Mouse (Mus musculus) liver, embryonic 14.5 days (tissue): ENCODE measurements around the gene Bace2. TPM values are rescaled to one million over a fixed set of nuclear protein-coding genes. Genes with fewer than 3 reads are reported as not detected.

Experiments used
- ATAC-seq: fragments of 200-750 bp; cut with Nextera tagmentation; 2 replicates; pipeline ENCODE4 v1.8.0; 2017; ENCODE audit warnings: moderate number of reproducible peaks, mild to moderate bottlenecking, moderate library complexity; ENCODE audit not compliant: insufficient read depth
- DNase-seq, 3 experiments: peaks; one replicate each; pipeline ENCODE4 v3.0.0-alpha.2; 2012 to 2013; ENCODE audit warnings: low read depth in 3 of 3, low spot score in 3 of 3
- H3K27ac ChIP-seq: fragments of 300-500 bp; sonication (generic); 2 replicates; pipeline ENCODE4 v1.5.1; 2014; ENCODE audit warnings: moderate library complexity, mild to moderate bottlenecking, control low read depth, inconsistent platforms
- H3K27me3 ChIP-seq: fragments of 300-500 bp; sonication (generic); 2 replicates; pipeline ENCODE4 v1.6.1; 2014; ENCODE audit warnings: mild to moderate bottlenecking, low read length, moderate library complexity; ENCODE audit not compliant: control insufficient read depth, insufficient read depth
- H3K36me3 ChIP-seq: fragments of 300-500 bp; sonication (generic); replicated peaks from 2 replicates; pipeline ENCODE4 v1.6.1; 2014; ENCODE audit warnings: low read depth; ENCODE audit not compliant: control insufficient read depth, insufficient read depth
- H3K4me1 ChIP-seq, 2 experiments: fragments of 200-500 bp in 1 of 2; fragments of 300-500 bp in 1 of 2; sonication (generic) in 1 of 2; replicated peaks; 2 replicates each; pipeline ENCODE4 v1.6.1; 2012 to 2014; ENCODE audit warnings: antibody characterized with exemption in 1 of 2, inconsistent platforms in 1 of 2, low read length in 1 of 2; ENCODE audit not compliant: control insufficient read depth in 2 of 2, insufficient read depth in 2 of 2
- H3K4me2 ChIP-seq: fragments of 300-500 bp; sonication (generic); 2 replicates; pipeline ENCODE4 v1.6.1; 2014; ENCODE audit warnings: low read depth, mild to moderate bottlenecking, control low read depth, moderate library complexity
- H3K4me3 ChIP-seq, 2 experiments: fragments of 200-500 bp in 1 of 2; fragments of 300-500 bp in 1 of 2; sonication (generic) in 1 of 2; 2 replicates each; pipeline ENCODE4 v1.5.1; 2012 to 2014; ENCODE audit warnings: low read depth in 2 of 2, low read length in 2 of 2, mild to moderate bottlenecking in 2 of 2, control low read depth in 1 of 2, inconsistent platforms in 1 of 2, moderate library complexity in 1 of 2; ENCODE audit not compliant: insufficient read depth in 1 of 2
- H3K9ac ChIP-seq: fragments of 300-500 bp; sonication (generic); replicated peaks from 2 replicates; pipeline ENCODE4 v1.6.1; 2014; ENCODE audit warnings: mild to moderate bottlenecking, control low read depth, moderate library complexity
- H3K9me3 ChIP-seq: fragments of 300-500 bp; sonication (generic); 2 replicates; pipeline ENCODE4 v1.6.1; 2016; ENCODE audit warnings: low read length, mixed read lengths; ENCODE audit not compliant: control insufficient read depth
- CTCF ChIP-seq: IDR thresholded peaks from 2 replicates; pipeline ENCODE4 v1.5.1; 2016; ENCODE audit warnings: antibody characterized with exemption, low read depth, control low read depth
- EP300 ChIP-seq: IDR thresholded peaks from 2 replicates; pipeline ENCODE4 v1.6.1; 2016; ENCODE audit warnings: antibody characterized with exemption, low read depth
- WGBS: fragments of 180-500 bp; shearing (Covaris S2); extraction: QIAGEN DNeasy Blood & Tissue Kit; methylation state at CpG from one replicate; pipeline ENCODE4 v1.1.7; 2014; ENCODE audit not compliant: insufficient replicate concordance; 5-methylcytosine and 5-hydroxymethylcytosine counted together
- polyA plus RNA-seq, 2 experiments: library from polyadenylated mRNA; depleted of rRNA in 1 of 2; stranded (reverse) in 1 of 2; unstranded in 1 of 2; fragments of >200 nt; fragmentation: Nextera tagmentation in 1 of 2; extraction: Ambion mirVana in 1 of 2; gene quantifications; 2 replicates each; pipeline versions ENCODE4 v1.2.1 to v1.2.3; 2012 to 2014

Bace2 gene
- polyA plus RNA-seq, 2 experiments, result 0.57 to 3.4 TPM

DNA sequence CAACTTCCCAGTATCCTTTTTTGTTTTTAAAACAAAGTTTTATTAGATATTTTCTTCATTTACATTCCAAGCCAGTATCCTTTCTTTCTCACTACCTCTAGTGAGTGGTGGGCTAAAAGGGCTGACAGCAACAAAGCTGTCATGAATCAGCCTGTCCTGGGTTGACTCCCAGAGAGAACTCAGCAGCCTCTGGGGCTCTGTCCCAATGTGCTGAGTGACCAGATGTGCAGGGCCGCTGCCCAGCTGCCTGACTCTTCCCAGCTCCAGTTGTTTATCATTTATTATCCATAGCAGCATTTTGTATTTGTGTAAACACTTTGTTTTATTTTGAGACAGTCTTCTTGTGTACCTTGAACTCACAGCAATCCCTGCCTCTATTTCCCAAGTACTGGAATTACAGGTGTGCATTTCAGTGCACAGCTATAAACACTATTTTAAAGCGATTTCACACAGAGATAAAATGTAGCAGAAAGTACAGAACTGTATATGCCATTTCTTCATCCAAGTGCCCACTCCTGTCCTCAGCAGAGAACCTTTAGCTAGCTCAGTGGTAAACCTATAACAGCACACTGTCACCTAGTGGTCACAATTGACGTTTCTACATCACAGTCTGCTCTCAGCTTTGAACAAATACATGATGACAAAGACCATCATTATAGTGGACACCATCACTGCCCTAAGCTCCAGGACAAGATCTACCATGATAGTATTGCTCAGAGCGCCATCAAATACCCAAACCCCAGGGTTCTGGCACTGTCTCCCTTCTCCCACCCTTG is 109.8 kb downstream of the Bace2 start:
- Histone ChIP-seq H3K27me3 (no peaks in the 10 kb centered on the region), H3K4me1 (no peaks in the 10 kb centered on the region), H3K4me2 (no peak overlapping the region), H3K9me3 (no peaks in the 10 kb centered on the region), H3K27ac (no peak overlapping the region), H3K9ac (no peak overlapping the region), H3K36me3 (no peaks in the 10 kb centered on the region), H3K4me3 (no peak overlapping the region)
- 42% methylated on average over 4 of the region's 4 CpGs for WGBS
- DNase-seq (no peak), ATAC-seq (no peak)
- TF ChIP-seq EP300 (no peak), CTCF (peak; percentile 52)

DNA sequence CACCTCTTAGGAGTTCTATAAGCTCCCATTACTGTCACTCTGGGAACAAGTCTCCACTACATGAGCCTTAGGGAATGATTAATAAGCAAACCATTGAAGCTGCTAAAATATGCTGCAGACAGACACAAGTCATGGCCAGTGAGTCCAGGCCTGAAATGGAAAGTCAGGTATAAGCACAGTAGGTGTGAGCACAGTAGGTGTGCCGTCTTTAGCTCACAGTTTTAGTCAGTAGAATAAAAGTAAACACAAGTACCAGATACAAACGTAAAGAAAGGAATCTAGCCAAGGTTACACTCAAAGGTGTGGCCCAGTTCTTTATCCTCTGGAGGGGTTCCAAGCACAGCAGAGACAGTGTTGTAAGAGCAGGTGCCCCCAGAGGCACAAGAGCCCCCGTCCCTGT is 110.9 kb downstream of the Bace2 start:
- 58% methylated on average over 3 of the region's 3 CpGs for WGBS
- no peak overlapping the region for H3K4me3 ChIP-seq
- H3K27me3 ChIP-seq, result no peaks in the 10 kb centered on the region
- no peak overlapping the region for H3K27ac ChIP-seq
- H3K4me2 ChIP-seq, result no peak overlapping the region
- H3K9me3 ChIP-seq, result no peaks in the 10 kb centered on the region
- TF ChIP-seq CTCF (no peak), EP300 (no peak)
- DNase-seq, result no peak
- no peak for ATAC-seq
- H3K4me1 ChIP-seq, result no peaks in the 10 kb centered on the region
- no peak overlapping the region for H3K9ac ChIP-seq
- H3K36me3 ChIP-seq, result no peaks in the 10 kb centered on the region

DNA sequence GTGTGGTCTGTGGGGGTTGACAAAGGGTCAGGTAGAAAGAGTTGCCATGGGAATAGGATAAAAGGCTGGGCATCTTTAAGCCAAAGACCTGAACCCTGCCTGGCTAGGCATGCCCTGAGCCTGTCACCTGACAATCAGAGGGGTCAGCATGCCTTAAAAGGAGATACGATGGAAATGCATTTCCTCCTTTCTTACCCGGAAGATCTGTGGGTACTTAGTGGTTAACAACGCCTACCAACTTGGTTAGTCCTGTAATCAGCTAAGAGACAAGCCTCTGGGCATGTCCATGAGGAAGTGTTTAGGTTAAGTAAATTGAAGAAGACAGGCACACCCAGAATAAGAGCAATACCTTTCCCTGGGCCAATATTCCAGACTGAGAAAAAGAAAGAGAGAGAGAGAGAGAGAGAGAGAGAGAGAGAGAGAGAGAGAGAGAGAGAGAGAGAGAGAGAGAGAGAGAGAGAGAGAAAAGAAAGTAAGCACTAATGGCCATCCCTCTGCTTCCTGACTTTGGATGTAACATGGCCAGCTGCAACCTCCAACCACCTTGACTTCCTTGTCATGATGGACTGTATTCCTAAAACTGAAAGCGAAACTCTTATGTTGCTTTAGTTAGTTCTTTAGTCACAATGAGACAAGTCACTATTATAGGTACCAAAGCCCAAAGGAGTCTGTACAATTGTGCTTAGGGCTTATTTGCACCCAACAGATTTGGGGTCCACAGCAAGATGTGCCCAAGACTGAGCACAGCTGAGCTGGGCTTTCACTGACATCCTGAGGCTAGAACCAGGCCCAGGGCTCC is 111.7 kb downstream of the Bace2 start:
- WGBS, result 20% methylated on average over 4 of the region's 4 CpGs
- ATAC-seq (no peak), DNase-seq (no peak)
- Histone ChIP-seq H3K36me3 (no peaks in the 10 kb centered on the region), H3K9me3 (no peaks in the 10 kb centered on the region), H3K4me2 (no peak overlapping the region), H3K27ac (no peak overlapping the region), H3K9ac (no peak overlapping the region), H3K27me3 (no peaks in the 10 kb centered on the region), H3K4me3 (no peak overlapping the region), H3K4me1 (no peaks in the 10 kb centered on the region)
- TF ChIP-seq EP300, result no peak
- no peak for TF ChIP-seq CTCF

DNA sequence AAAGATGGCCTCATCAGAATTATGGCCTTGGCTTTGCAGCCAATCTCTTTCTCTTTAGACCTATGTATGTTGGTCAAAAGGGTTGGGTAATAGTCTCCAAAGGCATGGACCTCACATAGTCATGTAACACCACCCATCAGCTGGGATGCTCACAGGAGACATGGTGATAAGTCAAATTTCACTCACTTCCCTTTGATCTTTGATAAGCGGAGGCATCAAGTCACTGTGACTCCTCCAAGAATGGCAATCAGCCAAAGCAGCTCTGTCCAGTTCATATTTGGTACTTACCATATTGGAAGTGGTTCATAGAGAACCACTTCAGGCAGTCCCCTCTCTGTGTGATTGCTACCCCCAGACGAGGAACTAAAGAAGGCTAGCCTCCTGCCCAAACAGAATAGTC is 118.1 kb downstream of the Bace2 start:
- WGBS, result 60% methylated on average over 2 of the region's 2 CpGs
- DNase-seq, result no peak

DNA sequence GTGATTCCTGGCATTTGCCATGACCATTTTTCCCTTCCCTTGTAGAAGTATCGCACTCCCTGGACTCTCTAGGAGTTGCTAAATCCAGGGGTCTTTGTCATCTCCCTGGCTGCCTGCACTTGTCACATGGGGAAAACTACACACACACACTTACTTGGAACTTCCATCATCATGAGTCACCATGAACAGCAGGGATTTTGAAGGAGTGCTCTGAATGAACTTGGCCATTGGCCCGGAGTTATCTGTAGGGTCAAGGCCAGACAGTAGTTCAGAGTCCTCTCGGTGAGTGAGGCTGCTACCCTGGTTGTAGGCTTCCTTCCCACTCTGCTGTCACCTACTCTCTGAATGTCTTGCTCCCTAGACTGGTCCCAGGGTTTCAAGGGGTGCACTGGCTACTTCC is 119.0 kb downstream of the Bace2 start:
- Histone ChIP-seq H3K9ac (no peak overlapping the region), H3K9me3 (no peaks in the 10 kb centered on the region), H3K4me3 (no peak overlapping the region), H3K4me2 (no peak overlapping the region), H3K36me3 (no peaks in the 10 kb centered on the region), H3K27ac (no peak overlapping the region), H3K4me1 (peaks cover 0 to 4% of the 10 kb centered on the region in 2 experiments; a peak in 1 of 4 replicates), H3K27me3 (no peaks in the 10 kb centered on the region)
- no peak for DNase-seq
- ATAC-seq, result no peak
- no peak for TF ChIP-seq EP300
- TF ChIP-seq CTCF, result no peak
- 67% methylated on average over 3 of the region's 3 CpGs for WGBS

More for the DNA sequence above, 118.1 kb downstream of the Bace2 start:
- Histone ChIP-seq H3K27ac (no peak overlapping the region), H3K4me2 (no peak overlapping the region), H3K36me3 (no peaks in the 10 kb centered on the region), H3K4me3 (no peak overlapping the region), H3K27me3 (no peaks in the 10 kb centered on the region), H3K9ac (no peak overlapping the region), H3K4me1 (peaks cover 0 to 4% of the 10 kb centered on the region in 2 experiments; a peak in 1 of 4 replicates), H3K9me3 (no peaks in the 10 kb centered on the region)
- no peak for ATAC-seq
- TF ChIP-seq EP300, result no peak
- TF ChIP-seq CTCF, result no peak
